Mouse (Mus musculus) B cell, adult 2 months (primary cell): ENCODE measurements around the gene Zfyve27.

Experiments used
- DNase-seq, 2 experiments: peaks; one replicate each; pipeline ENCODE4 v3.0.0; 2022

Zfyve27 gene

DNA sequence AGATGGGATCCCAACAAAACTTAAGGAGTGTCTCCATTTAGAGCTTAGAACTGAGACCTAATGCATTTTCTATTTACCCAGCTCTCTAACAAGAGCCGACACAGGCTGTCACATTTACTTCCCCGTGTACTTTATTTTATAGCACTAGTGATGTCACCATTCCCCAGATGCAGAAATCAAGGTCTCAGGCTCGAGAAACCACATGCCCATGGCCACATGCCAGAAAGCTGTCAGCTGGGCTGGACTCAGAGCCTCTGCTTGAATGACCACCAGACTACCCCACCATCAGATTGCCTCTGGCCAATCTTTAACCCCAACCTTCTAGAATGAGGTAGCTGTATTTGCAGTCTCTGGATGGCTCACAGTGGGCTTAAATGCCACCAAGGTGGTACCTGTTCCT, 79.7 kb downstream of the Zfyve27 start:
- DNase-seq: no peak
